Mouse (Mus musculus) stomach, embryonic 14.5 days (tissue): ENCODE data around the gene Ssxb2. TPM values are rescaled to one million over a fixed set of nuclear protein-coding genes. Genes with fewer than 3 reads are reported as not detected.
"Not testable (repeated sequence)": the region's sequence is repeated elsewhere in the genome, so short reads cannot be mapped to it uniquely, and the experiment has no call there.

ENCODE experiments used
- ATAC-seq: fragments of 200-750 bp; cut with Nextera tagmentation; 2 replicates; pipeline ENCODE4 v1.8.0; 2017; ENCODE audit warnings: low read depth, moderate TSS enrichment; ENCODE audit not compliant: insufficient number of reproducible peaks, insufficient read depth, low FRiP score
- H3K27ac ChIP-seq: fragments of 300-500 bp; sonication (generic); 2 replicates; pipeline ENCODE4 v1.5.1; 2014; ENCODE audit warnings: mild to moderate bottlenecking, low read length, moderate library complexity, mixed read lengths
- H3K27me3 ChIP-seq: fragments of 300-500 bp; sonication (generic); 2 replicates; pipeline ENCODE4 v1.6.1; 2014; ENCODE audit warnings: low read length, control low read depth, mixed read lengths; ENCODE audit not compliant: control insufficient read depth, insufficient read depth
- H3K36me3 ChIP-seq: fragments of 300-500 bp; sonication (generic); 2 replicates; pipeline ENCODE4 v1.6.1; 2014; ENCODE audit warnings: mild to moderate bottlenecking, control low read depth, low read length, moderate library complexity, mixed read lengths; ENCODE audit not compliant: control insufficient read depth, insufficient read depth
- H3K4me1 ChIP-seq: fragments of 300-500 bp; sonication (generic); 2 replicates; pipeline ENCODE4 v1.6.1; 2014; ENCODE audit warnings: low read length, control low read depth, mixed read lengths; ENCODE audit not compliant: control insufficient read depth, insufficient read depth
- H3K4me2 ChIP-seq: fragments of 300-500 bp; sonication (generic); replicated peaks from 2 replicates; pipeline ENCODE4 v1.6.1; 2014; ENCODE audit warnings: low read depth, low read length, control low read depth
- H3K4me3 ChIP-seq: fragments of 300-500 bp; sonication (generic); 2 replicates; pipeline ENCODE4 v1.5.1; 2014; ENCODE audit warnings: low read depth, low read length, control low read depth
- H3K9ac ChIP-seq: fragments of 300-500 bp; sonication (generic); replicated peaks from 2 replicates; pipeline ENCODE4 v1.6.1; 2014; ENCODE audit warnings: low read depth, mild to moderate bottlenecking, control low read depth, low read length, moderate library complexity, mixed read lengths
- H3K9me3 ChIP-seq: fragments of 300-500 bp; sonication (generic); 2 replicates; pipeline ENCODE4 v1.6.1; 2016; ENCODE audit warnings: low read depth, low read length, control low read depth; ENCODE audit not compliant: control insufficient read depth
- WGBS: fragments of 180-500 bp; shearing (Covaris S2); extraction: QIAGEN DNeasy Blood & Tissue Kit; methylation state at CpG from one replicate; pipeline ENCODE4 v1.1.7; 2014; 5-methylcytosine and 5-hydroxymethylcytosine counted together
- polyA plus RNA-seq: library from polyadenylated mRNA; unstranded; fragments of >200 nt; fragmentation: Nextera tagmentation; extraction: Ambion mirVana; gene quantifications from 2 replicates; pipeline ENCODE4 v1.2.1, GENCODE M21; 2014

Ssxb2 gene
- polyA plus RNA-seq, result not detected in 2 replicates

DNA sequence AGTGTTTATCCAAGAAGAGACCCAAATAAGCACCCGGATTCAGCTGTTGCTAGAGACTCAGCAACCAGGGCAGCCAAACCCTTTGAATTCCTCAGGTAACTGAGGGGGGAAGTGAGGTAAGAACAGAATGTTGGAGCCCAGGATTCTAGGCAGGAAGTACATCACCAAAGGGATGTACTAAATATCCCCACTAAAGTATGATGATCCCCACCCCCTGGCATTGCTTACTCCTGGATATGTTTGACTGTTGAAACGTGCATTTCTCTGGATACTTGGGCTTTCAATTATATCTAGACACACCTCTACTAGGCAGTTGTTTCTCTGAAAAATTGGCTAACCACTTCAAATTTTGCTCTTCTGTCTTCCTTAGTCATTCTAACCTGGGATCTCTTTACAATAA is at the start of gene Ssxb2:
TSS of gene Ssxb2 (minus strand) at position 101 of the 400 bp plus-strand sequence.
- H3K9ac ChIP-seq, H3K27me3 ChIP-seq, H3K9me3 ChIP-seq, ATAC-seq, H3K4me2 ChIP-seq, H3K4me3 ChIP-seq, H3K4me1 ChIP-seq, H3K36me3 ChIP-seq, H3K27ac ChIP-seq: not testable (repeated sequence)
- WGBS, result 76% methylated on average over 2 of the region's 2 CpGs

DNA sequence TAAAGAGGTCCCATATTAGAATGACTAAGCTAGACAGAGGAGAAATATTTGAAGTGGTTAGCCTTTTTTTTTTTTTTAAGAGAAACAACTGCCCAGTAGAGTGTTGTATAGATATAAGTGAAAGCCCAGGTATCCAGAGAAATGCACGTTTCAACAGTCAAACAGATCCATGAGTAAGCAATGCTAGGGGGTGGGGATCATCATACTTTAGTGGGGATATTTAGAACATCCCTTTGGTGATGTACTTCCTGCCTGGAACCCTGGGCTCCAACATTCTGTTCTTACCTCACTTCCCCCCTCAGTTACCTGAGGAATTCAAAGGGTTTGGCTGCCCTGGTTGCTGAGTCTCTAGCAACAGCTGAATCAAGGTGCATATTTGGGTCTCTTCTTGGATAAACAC is 48.5 kb downstream of the Ssxb2 start, which contains the start of gene Ssxb1:
TSS of gene Ssxb1 (plus strand) at position 301 of the 400 bp plus-strand sequence.
- not testable (repeated sequence) for H3K4me3 ChIP-seq, H3K4me1 ChIP-seq, H3K27ac ChIP-seq, H3K9me3 ChIP-seq, ATAC-seq, H3K4me2 ChIP-seq, H3K27me3 ChIP-seq, H3K9ac ChIP-seq, H3K36me3 ChIP-seq
- 14% methylated on average over 1 of the region's 1 CpGs for WGBS

Other genes with a start within 250 kb of the Ssxb2 start
- gene Ftsj1, start 209.3 kb downstream of the Ssxb2 start, polyA plus RNA-seq, result 41.5 and 47.9 TPM in 2 replicates
- 13.0 and 13.8 TPM in 2 replicates for gene Slc38a5, start 190.6 kb downstream of the Ssxb2 start, polyA plus RNA-seq
- gene Ssxb10, start 134.3 kb downstream of the Ssxb2 start, polyA plus RNA-seq, result not detected in 2 replicates
- not detected in 2 replicates for gene Ssxb9, start 94.7 kb downstream of the Ssxb2 start, polyA plus RNA-seq
- gene Ssxb1, start 48.4 kb downstream of the Ssxb2 start, polyA plus RNA-seq, result not detected in 2 replicates
- not detected in 2 replicates for gene Gm14459, start 63.2 kb upstream of the Ssxb2 start, polyA plus RNA-seq
- not detected in 2 replicates for gene Ssxb6, start 86.5 kb upstream of the Ssxb2 start, polyA plus RNA-seq
- gene Ssxb3, start 130.1 kb upstream of the Ssxb2 start, polyA plus RNA-seq, result not detected in 2 replicates
- not detected in 2 replicates for gene Ssxb8, start 229.1 kb upstream of the Ssxb2 start, polyA plus RNA-seq